Mouse (Mus musculus) liver, embryonic 11.5 days (tissue): ENCODE data around the gene Sfpq. TPM values are rescaled to one million over a fixed set of nuclear protein-coding genes. Genes with fewer than 3 reads are reported as not detected.
"Not testable (repeated sequence)": the region's sequence is repeated elsewhere in the genome, so short reads cannot be mapped to it uniquely, and the experiment has no call there.

Experiments
- ATAC-seq: fragments of 200-750 bp; cut with Nextera tagmentation; replicated peaks from 2 replicates; pipeline ENCODE4 v1.8.0; 2017; ENCODE audit warnings: moderate number of reproducible peaks, mild to moderate bottlenecking, moderate TSS enrichment, moderate library complexity; ENCODE audit not compliant: low FRiP score
- DNase-seq: peaks from one replicate; pipeline ENCODE4 v3.0.0-alpha.2; 2017; ENCODE audit warnings: low spot score
- H3K27ac ChIP-seq: fragments of 300-500 bp; sonication (generic); 2 replicates; pipeline ENCODE4 v1.5.1; 2014; ENCODE audit warnings: mild to moderate bottlenecking, low read depth, low read length, control low read depth
- H3K27me3 ChIP-seq: fragments of 300-500 bp; sonication (generic); replicated peaks from 2 replicates; pipeline ENCODE4 v1.6.1; 2014; ENCODE audit warnings: low read length, mixed read lengths; ENCODE audit not compliant: control insufficient read depth, insufficient read depth
- H3K36me3 ChIP-seq: fragments of 300-500 bp; sonication (generic); 2 replicates; pipeline ENCODE4 v1.6.1; 2014; ENCODE audit warnings: mild to moderate bottlenecking, low read length, moderate library complexity, mixed read lengths; ENCODE audit not compliant: control insufficient read depth, insufficient read depth
- H3K4me1 ChIP-seq: fragments of 300-500 bp; sonication (generic); replicated peaks from 2 replicates; pipeline ENCODE4 v1.6.1; 2014; ENCODE audit warnings: low read length, mixed read lengths; ENCODE audit not compliant: control insufficient read depth, insufficient read depth
- H3K4me2 ChIP-seq: fragments of 300-500 bp; sonication (generic); 2 replicates; pipeline ENCODE4 v1.6.1; 2014; ENCODE audit warnings: mild to moderate bottlenecking, control low read depth, moderate library complexity
- H3K4me3 ChIP-seq: fragments of 300-500 bp; sonication (generic); 2 replicates; pipeline ENCODE4 v1.5.1; 2014; ENCODE audit warnings: low read depth, low read length, control low read depth
- H3K9ac ChIP-seq: fragments of 300-500 bp; sonication (generic); 2 replicates; pipeline ENCODE4 v1.6.1; 2014; ENCODE audit warnings: low read depth, low read length, control low read depth
- H3K9me3 ChIP-seq: fragments of 300-500 bp; sonication (generic); 2 replicates; pipeline ENCODE4 v1.6.1; 2016; ENCODE audit warnings: low read length, inconsistent platforms, mixed read lengths; ENCODE audit not compliant: control insufficient read depth
- WGBS: fragments of 180-500 bp; shearing (Covaris S2); extraction: QIAGEN DNeasy Blood & Tissue Kit; methylation state at CpG from one replicate; pipeline ENCODE4 v1.1.7; 2014; 5-methylcytosine and 5-hydroxymethylcytosine counted together
- polyA plus RNA-seq: library from polyadenylated mRNA; unstranded; fragments of >200 nt; fragmentation: Nextera tagmentation; extraction: Ambion mirVana; gene quantifications from 2 replicates; pipeline ENCODE4 v1.2.1, GENCODE M21; 2014

Gene Sfpq
- polyA plus RNA-seq, 1 experiment from 2014 or later, result 89.4 TPM

DNA sequence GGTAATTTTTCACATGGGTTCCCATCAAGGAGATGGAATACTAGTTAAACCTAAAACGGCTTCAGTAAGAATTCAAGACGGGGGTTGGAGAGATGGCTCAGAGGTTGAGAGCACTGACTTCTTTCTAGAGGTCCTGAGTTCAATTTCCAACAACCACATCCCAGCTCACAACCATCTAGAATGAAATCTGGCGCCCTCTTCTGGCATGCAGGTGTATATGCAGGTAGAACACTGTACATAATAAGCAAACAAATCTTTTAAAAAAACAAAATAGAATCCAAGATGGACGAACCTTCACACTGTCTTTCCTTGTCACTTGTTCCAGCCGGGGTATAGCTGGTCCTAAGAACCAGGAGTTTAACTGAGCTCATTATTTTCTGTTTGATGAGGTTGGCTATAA is 28.8 kb upstream of the Sfpq start:
- Histone ChIP-seq H3K4me1 (no peaks in the 10 kb centered on the region), H3K36me3 (no peaks in the 10 kb centered on the region), H3K9me3 (no peaks in the 10 kb centered on the region), H3K9ac (no peak overlapping the region), H3K27me3 (no peaks in the 10 kb centered on the region), H3K27ac (no peak overlapping the region), H3K4me2 (no peak overlapping the region), H3K4me3 (no peak overlapping the region)
- 47% methylated on average over 5 of the region's 5 CpGs for WGBS
- DNase-seq, result no peak
- ATAC-seq, result no peak

DNA sequence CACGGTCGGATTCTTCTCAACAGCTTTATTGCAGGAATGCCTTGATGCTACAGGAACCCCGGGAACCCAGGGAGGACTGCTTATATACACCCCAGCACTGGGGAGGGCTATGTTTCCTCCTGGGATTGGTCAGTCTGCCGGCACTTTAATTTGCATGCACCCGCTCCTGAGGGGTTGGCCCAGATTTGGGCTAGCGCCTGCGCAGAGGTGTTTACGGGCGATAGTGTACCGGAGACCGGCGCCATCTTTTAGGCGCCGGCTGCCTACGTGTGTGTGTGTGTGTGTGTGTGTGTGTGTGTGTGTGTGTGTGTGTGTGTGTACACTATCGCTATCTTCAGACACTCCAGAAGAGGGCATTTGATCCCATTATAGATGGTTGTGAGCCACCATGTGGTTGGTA is 21.8 kb upstream of the Sfpq start:
- WGBS, result 95% methylated on average over 16 of the region's 16 CpGs
- not testable (repeated sequence) for H3K4me1 ChIP-seq, H3K4me3 ChIP-seq, H3K9ac ChIP-seq, ATAC-seq, H3K9me3 ChIP-seq, H3K4me2 ChIP-seq, H3K36me3 ChIP-seq, H3K27me3 ChIP-seq, H3K27ac ChIP-seq, DNase-seq

DNA sequence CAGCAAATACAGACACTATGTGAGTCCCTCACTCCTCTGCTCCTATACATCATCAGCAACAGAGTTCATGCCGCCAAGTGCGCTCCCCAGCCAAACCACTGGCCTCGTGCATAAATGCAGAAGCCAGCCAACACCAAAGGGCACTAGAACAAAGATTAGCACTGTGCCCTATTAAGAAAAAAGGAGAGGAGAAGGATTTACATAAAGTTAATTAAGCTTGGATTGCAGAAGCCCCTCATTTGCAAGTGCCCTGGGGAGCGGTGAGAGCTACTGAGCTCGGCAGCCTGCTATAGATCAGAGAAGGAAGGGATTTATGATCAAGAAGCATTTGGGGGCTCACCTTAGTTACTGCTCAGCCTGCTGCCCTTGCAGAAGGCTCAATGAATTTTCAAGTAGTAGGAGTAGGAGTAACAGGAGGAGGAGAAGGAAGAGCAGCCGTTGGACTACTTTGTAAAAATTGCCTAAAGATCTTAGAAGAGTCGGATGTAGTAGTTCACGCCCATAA is 20.5 kb upstream of the Sfpq start:
- H3K36me3 ChIP-seq, result no peaks in the 10 kb centered on the region
- DNase-seq (no peak), ATAC-seq (no peak)
- no peaks in the 10 kb centered on the region for H3K9me3 ChIP-seq
- H3K4me3 ChIP-seq, result no peak overlapping the region
- no peak overlapping the region for H3K4me2 ChIP-seq
- 45% methylated on average over 8 of the region's 8 CpGs for WGBS
- peaks cover 4% of the 10 kb centered on the region; the same call in 1 of the 2 replicates for H3K27me3 ChIP-seq
- H3K27ac ChIP-seq, result no peak overlapping the region
- no peak overlapping the region for H3K9ac ChIP-seq
- no peaks in the 10 kb centered on the region for H3K4me1 ChIP-seq

DNA sequence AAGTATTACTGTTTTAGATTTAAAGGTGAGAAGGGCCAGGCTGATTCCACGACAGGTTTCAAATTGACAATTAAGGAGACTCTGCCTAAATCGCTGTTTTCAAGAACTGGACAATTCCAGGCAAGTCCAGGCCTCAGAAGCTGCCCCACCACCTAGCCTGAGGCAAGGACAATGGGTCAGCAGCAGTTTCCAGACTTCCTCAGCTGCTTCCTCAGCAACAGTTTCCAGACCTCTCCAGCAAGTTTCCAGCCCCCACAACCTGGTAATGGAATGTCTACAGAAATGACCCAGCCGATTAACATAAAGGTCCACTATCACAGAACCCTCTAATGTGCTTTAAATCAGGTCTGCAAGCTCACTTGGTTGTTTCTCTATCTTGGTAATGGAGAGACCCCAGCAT is 16.7 kb upstream of the Sfpq start:
- 80% methylated on average over 3 of the region's 3 CpGs for WGBS
- no peaks in the 10 kb centered on the region for H3K9me3 ChIP-seq
- no peak for ATAC-seq

DNA sequence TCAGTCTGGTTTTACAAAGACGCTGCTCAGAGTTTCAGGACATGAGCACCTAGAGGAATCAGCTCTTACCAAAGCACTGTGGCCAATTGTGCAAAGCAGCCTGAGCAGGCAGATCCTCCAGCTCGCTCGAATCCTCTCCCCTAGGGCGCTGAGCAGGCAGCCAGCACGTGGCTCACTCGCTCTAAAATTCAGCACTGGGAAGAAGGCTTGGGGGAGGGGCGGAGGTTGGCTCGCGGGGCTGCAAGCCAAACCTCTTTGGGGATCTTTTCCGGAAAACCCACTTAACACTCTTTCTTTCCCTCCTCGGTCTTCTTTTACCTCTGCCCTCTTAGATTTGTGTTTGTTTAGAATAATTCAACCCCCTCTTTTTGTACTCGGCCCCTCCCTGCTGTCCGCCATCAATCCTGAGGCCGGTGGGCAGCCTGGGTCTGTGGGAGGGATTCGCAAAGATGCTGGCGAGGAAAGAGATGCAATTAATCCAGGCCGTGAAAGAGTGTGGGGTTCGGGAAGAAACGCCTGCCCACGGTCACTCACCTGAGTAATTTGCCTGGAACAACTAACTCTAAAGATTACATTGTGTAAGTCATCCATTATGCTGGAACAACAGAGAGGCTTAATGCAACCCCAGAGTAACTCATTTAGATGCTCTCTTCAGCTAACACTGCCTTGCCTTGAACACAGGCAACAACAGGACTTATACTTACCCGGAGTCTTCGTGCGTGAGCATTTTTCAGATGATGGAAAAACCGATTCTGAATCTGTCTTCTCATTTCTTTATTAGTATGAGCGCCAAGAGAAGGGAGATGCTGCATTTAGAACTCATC is 15.8 kb upstream of the Sfpq start:
- H3K36me3 ChIP-seq, result no peaks in the 10 kb centered on the region
- H3K4me3 ChIP-seq, result peak overlapping the region; percentile 16
- no peak overlapping the region for H3K27ac ChIP-seq
- 22% methylated on average over 25 of the region's 25 CpGs for WGBS
- H3K9me3 ChIP-seq, result no peaks in the 10 kb centered on the region
- 0 out of 2 replicates have a peak overlapping the region, but pooled peaks have one; percentile 10 for H3K9ac ChIP-seq
- peaks cover 4% of the 10 kb centered on the region; the same call in 1 of the 2 replicates for H3K27me3 ChIP-seq
- ATAC-seq, result 0 out of 2 replicates have a peak, but pooled peaks have one; percentile 43
- H3K4me1 ChIP-seq, result no peaks in the 10 kb centered on the region
- peak overlapping the region; percentile 54 for H3K4me2 ChIP-seq
- DNase-seq, result peak; percentile 59

More for the DNA sequence above, 16.7 kb upstream of the Sfpq start:
- no peak for DNase-seq
- no peaks in the 10 kb centered on the region for H3K4me1 ChIP-seq
- no peaks in the 10 kb centered on the region for H3K36me3 ChIP-seq
- H3K27me3 ChIP-seq, result peaks cover 4% of the 10 kb centered on the region; the same call in 1 of the 2 replicates
- H3K27ac ChIP-seq, result no peak overlapping the region
- H3K9ac ChIP-seq, result no peak overlapping the region
- no peak overlapping the region for H3K4me2 ChIP-seq
- H3K4me3 ChIP-seq, result no peak overlapping the region

DNA sequence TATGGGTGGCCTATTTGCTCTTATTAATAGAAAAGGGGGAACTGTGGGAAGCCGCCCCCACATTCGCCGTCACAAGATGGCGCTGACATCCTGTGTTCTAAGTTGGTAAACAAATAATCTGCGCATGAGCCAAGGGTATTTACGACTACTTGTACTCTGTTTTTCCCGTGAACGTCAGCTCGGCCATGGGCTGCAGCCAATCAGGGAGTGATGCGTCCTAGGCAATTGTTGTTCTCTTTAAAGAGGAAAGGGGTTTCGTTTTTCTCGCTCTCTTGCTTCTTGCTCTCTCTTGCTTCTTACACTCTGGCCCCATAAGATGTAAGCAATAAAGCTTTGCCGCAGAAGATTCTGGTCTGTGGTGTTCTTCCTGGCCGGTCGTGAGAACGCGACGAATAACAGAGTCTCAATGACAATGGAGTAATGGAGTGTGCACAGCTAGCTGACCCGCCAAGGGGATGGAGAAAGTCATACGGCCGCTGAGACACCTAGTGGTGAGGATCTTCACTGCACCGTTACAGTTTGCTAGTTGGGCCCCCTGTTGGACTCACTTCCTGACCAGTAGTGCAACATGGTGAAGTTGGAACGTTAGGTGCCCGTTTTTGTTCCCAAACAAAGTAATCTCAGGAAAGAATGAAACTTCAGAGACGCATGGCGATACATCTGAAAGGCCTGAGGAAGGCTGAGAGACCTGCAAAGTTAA is 5.7 kb upstream of the Sfpq start:
- not testable (repeated sequence) for H3K4me1 ChIP-seq, H3K27me3 ChIP-seq, H3K9me3 ChIP-seq, H3K36me3 ChIP-seq, H3K27ac ChIP-seq
- H3K4me2 ChIP-seq, result peak overlapping the region; percentile 49
- 20% methylated on average over 14 of the region's 26 CpGs for WGBS
- ATAC-seq (peak; percentile 93), DNase-seq (peak; percentile 75)
- peak overlapping the region; percentile 43; the same call in 1 of the 2 replicates for H3K9ac ChIP-seq
- H3K4me3 ChIP-seq, result peak overlapping the region; percentile 31

DNA sequence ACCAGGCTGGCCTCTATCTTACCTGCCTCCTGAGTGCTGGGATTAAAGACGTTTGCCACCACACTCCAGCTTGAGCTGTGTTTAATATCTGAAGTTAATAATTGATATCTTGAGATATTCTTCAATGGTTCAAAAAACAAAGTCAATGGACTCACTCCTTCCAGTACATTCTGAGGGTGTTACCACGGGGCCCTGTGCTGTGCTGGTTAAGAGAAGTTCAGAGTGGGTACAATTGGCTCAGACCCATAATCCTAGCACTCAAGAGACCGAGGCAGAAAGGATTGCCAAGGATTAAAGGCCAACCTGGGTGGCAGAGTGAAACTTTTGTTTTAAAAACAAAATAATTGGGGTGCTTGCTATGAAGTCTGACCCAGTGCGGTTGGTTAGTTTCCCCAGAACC is 4.8 kb upstream of the Sfpq start:
- no peak for DNase-seq

DNA sequence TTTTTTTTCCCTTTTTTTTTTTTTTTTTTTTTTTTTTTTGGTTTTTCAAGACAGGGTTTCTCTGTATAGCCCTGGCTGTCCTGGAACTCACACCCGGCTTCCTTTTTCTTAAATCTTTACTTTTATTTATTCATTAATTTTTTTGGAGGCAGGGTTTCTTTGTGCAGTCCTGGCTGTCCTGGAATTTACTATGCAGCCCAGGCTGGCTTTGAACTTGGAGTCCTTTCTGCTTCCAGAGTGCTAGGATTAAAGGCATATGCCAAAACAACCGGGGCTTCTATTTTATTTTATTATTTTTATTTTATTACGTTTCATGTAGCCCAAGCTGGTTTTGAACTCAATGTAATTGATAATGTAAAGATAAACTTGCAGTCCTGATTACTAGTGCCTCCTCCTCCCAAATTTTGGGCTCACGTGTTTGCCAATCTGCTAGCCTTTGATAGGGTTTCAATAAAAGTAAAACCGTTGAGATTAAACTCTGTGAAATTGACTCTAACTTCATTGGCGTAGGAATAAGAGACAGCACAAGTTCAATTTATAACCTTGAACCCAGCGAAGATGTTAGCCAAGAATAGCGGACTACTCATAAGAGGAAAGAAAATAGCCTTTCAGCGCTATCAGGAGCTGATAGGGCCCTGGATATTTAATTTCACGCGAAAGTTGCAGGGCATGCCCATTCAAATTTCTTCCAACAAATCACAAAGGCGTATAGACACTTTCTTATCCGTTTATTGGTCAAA is 543 bp upstream of the Sfpq start:
- Histone ChIP-seq H3K4me1 (peaks cover 14% of the 10 kb centered on the region; the same call in 1 of the 2 replicates), H3K27me3 (no peaks in the 10 kb centered on the region), H3K4me3 (peak overlapping the region; percentile 100), H3K9me3 (no peaks in the 10 kb centered on the region), H3K36me3 (peaks cover 17% of the 10 kb centered on the region), H3K9ac (peak overlapping the region; percentile 61), H3K27ac (peak overlapping the region; percentile 47), H3K4me2 (peak overlapping the region; percentile 61)
- peak; percentile 3; the same call in 1 of the 2 replicates for ATAC-seq
- 11% methylated on average over 13 of the region's 13 CpGs for WGBS
- no peak for DNase-seq

More for the DNA sequence above, 4.8 kb upstream of the Sfpq start:
- Histone ChIP-seq H3K4me3 (no peak overlapping the region), H3K4me1 (0 out of 2 replicates have a peak, but pooled peaks cover 3% of the 10 kb centered on the region), H3K9me3 (no peaks in the 10 kb centered on the region), H3K27me3 (no peaks in the 10 kb centered on the region), H3K9ac (no peak overlapping the region), H3K36me3 (no peaks in the 10 kb centered on the region), H3K4me2 (no peak overlapping the region), H3K27ac (no peak overlapping the region)
- WGBS, result 83% methylated on average over 4 of the region's 4 CpGs
- no peak for ATAC-seq
